Mouse (Mus musculus): ENCODE measurements around the gene Tulp2. TPM values are rescaled to one million over a fixed set of nuclear protein-coding genes. Genes with fewer than 3 reads are reported as not detected.

The Tulp2 gene
- polyA plus RNA-seq, 1 experiment: 0.20 TPM

GRCm38 (mm10) chr7:45567112-45567779, 85.6 kb downstream of the Tulp2 start:
- WGBS: 51% methylated on average over 8 of the region's 8 CpGs
- H3K27me3 ChIP-seq (replicated peaks; ENCODE audit: control insufficient read depth, insufficient read depth, low read length): no peaks in the 10 kb centered on the region
- H3K27ac ChIP-seq (ENCODE audit: insufficient read depth, low read depth, low read length): peak overlapping the region; percentile 94
- DNase-seq: no peak
- peaks cover 21% of the 10 kb centered on the region for H3K4me1 ChIP-seq (ENCODE audit: control insufficient read depth, insufficient read depth, low read length)
- TF ChIP-seq CTCF (conservative IDR thresholded peaks at IDR 0.05; ENCODE audit: insufficient read depth, insufficient read length, low read depth, low read length): no peak
- peak; percentile 30 for TF ChIP-seq POLR2A (IDR thresholded peaks at IDR 0.05; ENCODE audit: low read depth, low read length)
- H3K36me3 ChIP-seq (ENCODE audit: control insufficient read depth, insufficient read depth, low read length): no peaks in the 10 kb centered on the region
- H3K4me3 ChIP-seq (ENCODE audit: insufficient read depth, low read depth, low read length): no peak overlapping the region

- no peaks in the 10 kb centered on the region for H3K36me3 ChIP-seq (ENCODE audit: control insufficient read depth, insufficient read depth, low read length)
- peaks cover 27% of the 10 kb centered on the region for H3K4me1 ChIP-seq (ENCODE audit: control insufficient read depth, insufficient read depth, low read length)
- H3K27ac ChIP-seq (ENCODE audit: insufficient read depth, low read depth, low read length): peak overlapping the region; percentile 94
- no peaks in the 10 kb centered on the region for H3K27me3 ChIP-seq (replicated peaks; ENCODE audit: control insufficient read depth, insufficient read depth, low read length)
- 0 out of 2 replicates have a peak, but pooled peaks have one; percentile 0 for TF ChIP-seq CTCF (conservative IDR thresholded peaks at IDR 0.05; ENCODE audit: insufficient read depth, insufficient read length, low read depth, low read length)
- peak; percentile 64 for TF ChIP-seq POLR2A (IDR thresholded peaks at IDR 0.05; ENCODE audit: low read depth, low read length)
- peak overlapping the region; percentile 27; the same call in 1 of the 2 replicates for H3K4me3 ChIP-seq (ENCODE audit: insufficient read depth, low read depth, low read length)
- DNase-seq: peak; percentile 98
- WGBS: 1% methylated on average over 24 of the region's 24 CpGs
Observed at GRCm38 (mm10) chr7:45567780-45568516, 86.3 kb downstream of the Tulp2 start.

- peaks cover 34% of the 10 kb centered on the region for H3K4me1 ChIP-seq (ENCODE audit: control insufficient read depth, insufficient read depth, low read length)
- WGBS: 79% methylated on average over 10 of the region's 10 CpGs
- no peak for DNase-seq
- H3K36me3 ChIP-seq (ENCODE audit: control insufficient read depth, insufficient read depth, low read length): no peaks in the 10 kb centered on the region
- peak overlapping the region; percentile 87 for H3K27ac ChIP-seq (ENCODE audit: insufficient read depth, low read depth, low read length)
- no peak overlapping the region for H3K4me3 ChIP-seq (ENCODE audit: insufficient read depth, low read depth, low read length)
- H3K27me3 ChIP-seq (replicated peaks; ENCODE audit: control insufficient read depth, insufficient read depth, low read length): no peaks in the 10 kb centered on the region
- TF ChIP-seq POLR2A (IDR thresholded peaks at IDR 0.05; ENCODE audit: low read depth, low read length): no peak
- no peak for TF ChIP-seq CTCF (conservative IDR thresholded peaks at IDR 0.05; ENCODE audit: insufficient read depth, insufficient read length, low read depth, low read length)
Observed at GRCm38 (mm10) chr7:45568601-45569473, 87.2 kb downstream of the Tulp2 start.

GRCm38 (mm10) chr7:45570103-45570741, 88.5 kb downstream of the Tulp2 start, which contains the start of gene Bcat2:
TSS of gene Bcat2 (plus strand) at chr7:45570153.
- H3K4me1 ChIP-seq (ENCODE audit: control insufficient read depth, insufficient read depth, low read length): peaks cover 35% of the 10 kb centered on the region

GRCm38 (mm10) chr7:45571966-45572365, 90.3 kb downstream of the Tulp2 start:
- TF ChIP-seq CTCF (conservative IDR thresholded peaks at IDR 0.05; ENCODE audit: insufficient read depth, insufficient read length, low read depth, low read length): no peak
- TF ChIP-seq POLR2A (IDR thresholded peaks at IDR 0.05; ENCODE audit: low read depth, low read length): no peak
- H3K4me1 ChIP-seq (ENCODE audit: control insufficient read depth, insufficient read depth, low read length): peaks cover 43% of the 10 kb centered on the region
- no peaks in the 10 kb centered on the region for H3K36me3 ChIP-seq (ENCODE audit: control insufficient read depth, insufficient read depth, low read length)
- H3K4me3 ChIP-seq (ENCODE audit: insufficient read depth, low read depth, low read length): no peak overlapping the region
- peak overlapping the region; percentile 84; the same call in 1 of the 2 replicates for H3K27ac ChIP-seq (ENCODE audit: insufficient read depth, low read depth, low read length)
- H3K27me3 ChIP-seq (replicated peaks; ENCODE audit: control insufficient read depth, insufficient read depth, low read length): no peaks in the 10 kb centered on the region
- DNase-seq: no peak
- 39% methylated on average over 1 of the region's 1 CpGs for WGBS

More at GRCm38 (mm10) chr7:45570103-45570741, 88.5 kb downstream of the Tulp2 start, which contains the start of gene Bcat2:
- Histone ChIP-seq H3K27me3 (replicated peaks; ENCODE audit: control insufficient read depth, insufficient read depth, low read length) (no peaks in the 10 kb centered on the region), H3K4me3 (ENCODE audit: insufficient read depth, low read depth, low read length) (peak within 1 kb of the TSS; percentile 68), H3K27ac (ENCODE audit: insufficient read depth, low read depth, low read length) (peak within 1 kb of the TSS; percentile 84), H3K36me3 (ENCODE audit: control insufficient read depth, insufficient read depth, low read length) (no peaks in the 10 kb centered on the region)
- WGBS: 12% methylated on average over 40 of the region's 42 CpGs
- TF ChIP-seq POLR2A (IDR thresholded peaks at IDR 0.05; ENCODE audit: low read depth, low read length) (no peak), CTCF (conservative IDR thresholded peaks at IDR 0.05; ENCODE audit: insufficient read depth, insufficient read length, low read depth, low read length) (no peak)
- DNase-seq: peak; percentile 82

Other genes starting within 250 kb of the Tulp2 start
- gene Cd37, start 242.8 kb upstream of the Tulp2 start, polyA plus RNA-seq (2012; rRNA removed): 7.9 and 30.1 TPM in 2 replicates
- gene Slc6a16, start 240.8 kb upstream of the Tulp2 start, polyA plus RNA-seq (2012; rRNA removed): 0.05 TPM in 1 of 2 replicates, not detected in the other
- gene Slc6a21, start 204.4 kb upstream of the Tulp2 start, polyA plus RNA-seq (2012; rRNA removed): 0.14 and 0.19 TPM in 2 replicates
- 17.9 and 18.2 TPM in 2 replicates for gene Trpm4, start 148.1 kb upstream of the Tulp2 start, polyA plus RNA-seq (2012; rRNA removed)
- gene Hrc, start 146.6 kb upstream of the Tulp2 start, polyA plus RNA-seq (2012; rRNA removed): 0.14 and 3.2 TPM in 2 replicates
- gene Ppfia3, start 114.9 kb upstream of the Tulp2 start, polyA plus RNA-seq (2012; rRNA removed): 0.50 and 0.64 TPM in 2 replicates
- 2.7 and 3.9 TPM in 2 replicates for gene Lin7b, start 111.3 kb upstream of the Tulp2 start, polyA plus RNA-seq (2012; rRNA removed)
- gene Snrnp70, start 86.1 kb upstream of the Tulp2 start, polyA plus RNA-seq (2012; rRNA removed): 137 and 138 TPM in 2 replicates
- gene Kcna7, start 76.2 kb upstream of the Tulp2 start, polyA plus RNA-seq (2012; rRNA removed): 0.07 and 0.91 TPM in 2 replicates
- gene Ntf5, start 68.2 kb upstream of the Tulp2 start, polyA plus RNA-seq (2012; rRNA removed): 0.44 and 0.58 TPM in 2 replicates
- not detected in 2 replicates for gene Lhb, start 61.1 kb upstream of the Tulp2 start, polyA plus RNA-seq (2012; rRNA removed)
- gene Gys1, start 47.0 kb upstream of the Tulp2 start, polyA plus RNA-seq (2012; rRNA removed): 57.4 and 61.2 TPM in 2 replicates
- gene Ruvbl2, start 43.8 kb upstream of the Tulp2 start, polyA plus RNA-seq (2012; rRNA removed): 36.3 and 42.7 TPM in 2 replicates
- 6,932 and 8,155 TPM in 2 replicates for gene Ftl1, start 22.0 kb upstream of the Tulp2 start, polyA plus RNA-seq (2012; rRNA removed)
- 104 and 112 TPM in 2 replicates for gene Bax, start 15.0 kb upstream of the Tulp2 start, polyA plus RNA-seq (2012; rRNA removed)
- 1.1 and 1.2 TPM in 2 replicates for gene Gm45808, start 4.9 kb downstream of the Tulp2 start, polyA plus RNA-seq (2012; rRNA removed)
- 6.0 and 6.1 TPM in 2 replicates for gene Dhdh, start 6.9 kb downstream of the Tulp2 start, polyA plus RNA-seq (2012; rRNA removed)
- gene Nucb1, start 28.5 kb downstream of the Tulp2 start, polyA plus RNA-seq (2012; rRNA removed): 397 and 405 TPM in 2 replicates
- 26.6 and 28.2 TPM in 2 replicates for gene Ppp1r15a, start 44.4 kb downstream of the Tulp2 start, polyA plus RNA-seq (2012; rRNA removed)
- gene Plekha4, start 44.5 kb downstream of the Tulp2 start, polyA plus RNA-seq (2012; rRNA removed): 4.6 and 5.9 TPM in 2 replicates
- gene Hsd17b14, start 73.0 kb downstream of the Tulp2 start, polyA plus RNA-seq (2012; rRNA removed): 43.9 and 48.3 TPM in 2 replicates
- gene Bcat2, start 88.3 kb downstream of the Tulp2 start, polyA plus RNA-seq (2012; rRNA removed): 185 and 188 TPM in 2 replicates
- not detected in 2 replicates for gene Fgf21, start 133.6 kb downstream of the Tulp2 start, polyA plus RNA-seq (2012; rRNA removed)
- gene Fut1, start 135.4 kb downstream of the Tulp2 start, polyA plus RNA-seq (2012; rRNA removed): 0.05 and 0.11 TPM in 2 replicates
- gene Izumo1, start 139.9 kb downstream of the Tulp2 start, polyA plus RNA-seq (2012; rRNA removed): 0.29 and 0.34 TPM in 2 replicates
- 19.9 and 20.4 TPM in 2 replicates for gene Rasip1, start 145.6 kb downstream of the Tulp2 start, polyA plus RNA-seq (2012; rRNA removed)
- 2.1 and 2.5 TPM in 2 replicates for gene Mamstr, start 158.1 kb downstream of the Tulp2 start, polyA plus RNA-seq (2012; rRNA removed)
- gene Fut2, start 184.5 kb downstream of the Tulp2 start, polyA plus RNA-seq (2012; rRNA removed): not detected in 2 replicates
- 0.09 TPM in 1 of 2 replicates, not detected in the other for gene Ntn5, start 202.1 kb downstream of the Tulp2 start, polyA plus RNA-seq (2012; rRNA removed)
- gene Sec1, start 212.5 kb downstream of the Tulp2 start, polyA plus RNA-seq (2012; rRNA removed): 0.22 and 0.23 TPM in 2 replicates
- 8.1 and 8.3 TPM in 2 replicates for gene Car11, start 218.0 kb downstream of the Tulp2 start, polyA plus RNA-seq (2012; rRNA removed)
- 106 and 116 TPM in 2 replicates for gene Dbp, start 223.2 kb downstream of the Tulp2 start, polyA plus RNA-seq (2012; rRNA removed)
- 955 and 1,014 TPM in 2 replicates for gene Rpl18, start 233.6 kb downstream of the Tulp2 start, polyA plus RNA-seq (2012; rRNA removed)
- gene Sphk2, start 236.1 kb downstream of the Tulp2 start, polyA plus RNA-seq (2012; rRNA removed): 57.2 and 68.3 TPM in 2 replicates
- 0.19 and 0.35 TPM in 2 replicates for gene Fam83e, start 239.3 kb downstream of the Tulp2 start, polyA plus RNA-seq (2012; rRNA removed)
- 0.15 and 0.28 TPM in 2 replicates for gene Spaca4, start 243.9 kb downstream of the Tulp2 start, polyA plus RNA-seq (2012; rRNA removed)